Mouse (Mus musculus): ENCODE measurements around the gene Olfr411. TPM values are rescaled to one million over a fixed set of nuclear protein-coding genes. Genes with fewer than 3 reads are reported as not detected.

The Olfr411 gene
- polyA plus RNA-seq (2014; fragmentation: Nextera tagmentation; extraction: Ambion mirVana) = not detected in 2 replicates

- no peaks in the 10 kb centered on the region for H3K4me1 ChIP-seq (replicated peaks; ENCODE audit: control insufficient read depth, insufficient read depth, low read length)
- DNase-seq (ENCODE audit: low spot score) = no peak
- no peak within 1 kb of the TSS for H3K4me3 ChIP-seq (ENCODE audit: low read depth, low read length)
- H3K4me2 ChIP-seq = no peak within 1 kb of the TSS
- no peaks in the 10 kb centered on the region for H3K36me3 ChIP-seq (ENCODE audit: control insufficient read depth, insufficient read depth, low read length)
- WGBS = 77% methylated on average over 3 of the region's 3 CpGs
- no peaks in the 10 kb centered on the region for H3K27me3 ChIP-seq (replicated peaks; ENCODE audit: control insufficient read depth, insufficient read depth, low read length)
- H3K27ac ChIP-seq (ENCODE audit: low read depth, low read length) = no peak within 1 kb of the TSS
- no peak within 1 kb of the TSS for H3K9ac ChIP-seq (ENCODE audit: low read depth, low read length)
- no peaks in the 10 kb centered on the region for H3K9me3 ChIP-seq (ENCODE audit: control insufficient read depth, low read length)
- ATAC-seq (replicated peaks; ENCODE audit: low FRiP score) = no peak
These were observed at the start of gene Olfr411 for GRCm38 (mm10) chr11:74352550-74352949. Gene Olfr411, minus strand, starts transcription at chr11:74352650.

GRCm38 (mm10) chr11:74402126-74402525 lies 49.7 kb upstream of the Olfr411 start:
- 30% methylated on average over 2 of the region's 2 CpGs for WGBS
- no peak for DNase-seq (ENCODE audit: low spot score)
- ATAC-seq (replicated peaks; ENCODE audit: low FRiP score) = no peak
- Histone ChIP-seq H3K4me1 (replicated peaks; ENCODE audit: control insufficient read depth, insufficient read depth, low read length) (no peaks in the 10 kb centered on the region), H3K27ac (ENCODE audit: low read depth, low read length) (no peak overlapping the region), H3K9ac (ENCODE audit: low read depth, low read length) (no peak overlapping the region), H3K4me2 (no peak overlapping the region), H3K9me3 (ENCODE audit: control insufficient read depth, low read length) (no peaks in the 10 kb centered on the region), H3K27me3 (replicated peaks; ENCODE audit: control insufficient read depth, insufficient read depth, low read length) (no peaks in the 10 kb centered on the region), H3K36me3 (ENCODE audit: control insufficient read depth, insufficient read depth, low read length) (no peaks in the 10 kb centered on the region), H3K4me3 (ENCODE audit: low read depth, low read length) (no peak overlapping the region)

GRCm38 (mm10) chr11:74395583-74395982 lies 43.1 kb upstream of the Olfr411 start:
- Histone ChIP-seq H3K4me1 (replicated peaks; ENCODE audit: control insufficient read depth, insufficient read depth, low read length) (no peaks in the 10 kb centered on the region), H3K4me3 (ENCODE audit: low read depth, low read length) (no peak overlapping the region), H3K9me3 (ENCODE audit: control insufficient read depth, low read length) (no peaks in the 10 kb centered on the region), H3K27ac (ENCODE audit: low read depth, low read length) (no peak overlapping the region), H3K36me3 (ENCODE audit: control insufficient read depth, insufficient read depth, low read length) (no peaks in the 10 kb centered on the region), H3K9ac (ENCODE audit: low read depth, low read length) (no peak overlapping the region), H3K4me2 (no peak overlapping the region), H3K27me3 (replicated peaks; ENCODE audit: control insufficient read depth, insufficient read depth, low read length) (no peaks in the 10 kb centered on the region)
- DNase-seq (ENCODE audit: low spot score) = no peak
- no peak for ATAC-seq (replicated peaks; ENCODE audit: low FRiP score)
- 72% methylated on average over 18 of the region's 18 CpGs for WGBS

DNA sequence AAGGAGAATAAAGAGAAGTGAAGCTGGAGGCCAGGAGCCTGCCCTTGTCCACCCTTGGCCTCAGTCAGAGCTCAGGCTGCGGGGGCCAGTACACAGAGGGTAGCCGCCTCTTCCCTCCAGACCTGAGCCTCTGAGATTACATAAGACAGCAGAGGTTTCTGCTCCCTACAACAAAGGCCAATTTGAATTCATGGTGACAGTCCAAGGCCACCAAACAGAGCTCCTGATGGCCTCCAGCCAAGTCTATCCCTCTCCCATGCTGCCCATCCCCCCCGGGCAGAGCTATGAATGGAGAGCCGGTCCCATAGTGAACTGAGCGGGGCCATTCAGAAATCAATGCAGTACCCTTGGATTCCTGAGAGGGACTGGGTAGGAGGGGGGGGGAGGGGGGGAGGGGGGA lies 41.0 kb upstream of the Olfr411 start:
- Histone ChIP-seq H3K9me3 (ENCODE audit: control insufficient read depth, low read length) (no peaks in the 10 kb centered on the region), H3K9ac (ENCODE audit: low read depth, low read length) (no peak overlapping the region), H3K4me2 (no peak overlapping the region), H3K4me1 (replicated peaks; ENCODE audit: control insufficient read depth, insufficient read depth, low read length) (no peaks in the 10 kb centered on the region), H3K27me3 (replicated peaks; ENCODE audit: control insufficient read depth, insufficient read depth, low read length) (no peaks in the 10 kb centered on the region), H3K36me3 (ENCODE audit: control insufficient read depth, insufficient read depth, low read length) (no peaks in the 10 kb centered on the region), H3K4me3 (ENCODE audit: low read depth, low read length) (no peak overlapping the region), H3K27ac (ENCODE audit: low read depth, low read length) (no peak overlapping the region)
- ATAC-seq (replicated peaks; ENCODE audit: low FRiP score) (peak; percentile 64), DNase-seq (ENCODE audit: low spot score) (no peak)
- WGBS = 74% methylated on average over 5 of the region's 5 CpGs

GRCm38 (mm10) chr11:74392903-74393302 lies 40.5 kb upstream of the Olfr411 start:
- H3K4me1 ChIP-seq (replicated peaks; ENCODE audit: control insufficient read depth, insufficient read depth, low read length) = no peaks in the 10 kb centered on the region
- WGBS = 68% methylated on average over 6 of the region's 6 CpGs
- DNase-seq (ENCODE audit: low spot score) (no peak), ATAC-seq (replicated peaks; ENCODE audit: low FRiP score) (no peak)
- H3K27ac ChIP-seq (ENCODE audit: low read depth, low read length) = no peak overlapping the region
- H3K9me3 ChIP-seq (ENCODE audit: control insufficient read depth, low read length) = no peaks in the 10 kb centered on the region
- H3K9ac ChIP-seq (ENCODE audit: low read depth, low read length) = no peak overlapping the region
- H3K27me3 ChIP-seq (replicated peaks; ENCODE audit: control insufficient read depth, insufficient read depth, low read length) = no peaks in the 10 kb centered on the region
- no peak overlapping the region for H3K4me2 ChIP-seq
- H3K4me3 ChIP-seq (ENCODE audit: low read depth, low read length) = no peak overlapping the region
- no peaks in the 10 kb centered on the region for H3K36me3 ChIP-seq (ENCODE audit: control insufficient read depth, insufficient read depth, low read length)

DNA sequence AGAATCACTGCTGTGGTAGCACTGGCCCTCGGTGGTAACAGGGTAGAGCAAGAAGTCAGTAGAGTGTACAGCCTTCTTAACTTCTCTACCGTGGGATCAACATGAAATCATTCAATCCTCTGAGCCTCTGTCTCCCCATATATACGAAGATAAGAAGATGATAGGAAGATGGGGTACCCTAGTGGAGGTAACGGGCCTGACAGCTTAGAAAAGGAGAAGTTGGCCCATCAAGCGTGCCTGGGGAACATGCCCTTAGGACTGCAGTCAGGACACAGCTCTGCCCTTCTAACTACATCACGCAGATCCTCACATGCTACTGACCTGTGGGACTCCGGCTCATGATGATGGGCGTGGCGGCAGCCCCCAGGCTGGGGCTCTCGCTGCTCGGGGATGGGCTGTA lies 39.4 kb upstream of the Olfr411 start:
- Histone ChIP-seq H3K4me3 (ENCODE audit: low read depth, low read length) (no peak overlapping the region), H3K27me3 (replicated peaks; ENCODE audit: control insufficient read depth, insufficient read depth, low read length) (no peaks in the 10 kb centered on the region), H3K36me3 (ENCODE audit: control insufficient read depth, insufficient read depth, low read length) (no peaks in the 10 kb centered on the region), H3K27ac (ENCODE audit: low read depth, low read length) (no peak overlapping the region), H3K4me2 (no peak overlapping the region), H3K9ac (ENCODE audit: low read depth, low read length) (no peak overlapping the region), H3K9me3 (ENCODE audit: control insufficient read depth, low read length) (no peaks in the 10 kb centered on the region), H3K4me1 (replicated peaks; ENCODE audit: control insufficient read depth, insufficient read depth, low read length) (no peaks in the 10 kb centered on the region)
- ATAC-seq (replicated peaks; ENCODE audit: low FRiP score) (no peak), DNase-seq (ENCODE audit: low spot score) (no peak)
- WGBS = 74% methylated on average over 11 of the region's 11 CpGs

DNA sequence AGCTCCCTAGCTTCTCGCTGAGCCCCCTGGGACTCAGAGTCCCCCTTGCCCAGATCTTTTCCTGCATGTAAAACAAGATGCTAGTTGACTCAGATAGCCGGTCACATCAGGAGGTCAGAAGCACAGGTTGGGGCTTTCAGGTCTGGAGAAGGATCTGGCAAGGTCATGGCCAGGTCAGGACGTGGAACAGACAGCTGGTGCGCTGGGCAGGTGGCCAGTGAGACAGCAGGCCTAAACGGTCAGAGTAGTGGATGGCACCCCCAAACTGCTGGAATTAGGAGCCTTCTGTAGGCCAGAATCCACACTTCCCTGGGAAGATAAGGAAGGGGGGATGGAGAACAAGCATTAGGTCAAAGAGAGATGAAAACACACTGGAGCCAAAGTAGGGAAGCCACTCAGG lies 34.8 kb upstream of the Olfr411 start:
- Histone ChIP-seq H3K9me3 (ENCODE audit: control insufficient read depth, low read length) (no peaks in the 10 kb centered on the region), H3K4me1 (replicated peaks; ENCODE audit: control insufficient read depth, insufficient read depth, low read length) (no peaks in the 10 kb centered on the region), H3K27ac (ENCODE audit: low read depth, low read length) (no peak overlapping the region), H3K36me3 (ENCODE audit: control insufficient read depth, insufficient read depth, low read length) (no peaks in the 10 kb centered on the region), H3K4me3 (ENCODE audit: low read depth, low read length) (no peak overlapping the region), H3K4me2 (no peak overlapping the region), H3K27me3 (replicated peaks; ENCODE audit: control insufficient read depth, insufficient read depth, low read length) (no peaks in the 10 kb centered on the region), H3K9ac (ENCODE audit: low read depth, low read length) (no peak overlapping the region)
- no peak for ATAC-seq (replicated peaks; ENCODE audit: low FRiP score)
- DNase-seq (ENCODE audit: low spot score) = no peak
- WGBS = 74% methylated on average over 5 of the region's 5 CpGs

DNA sequence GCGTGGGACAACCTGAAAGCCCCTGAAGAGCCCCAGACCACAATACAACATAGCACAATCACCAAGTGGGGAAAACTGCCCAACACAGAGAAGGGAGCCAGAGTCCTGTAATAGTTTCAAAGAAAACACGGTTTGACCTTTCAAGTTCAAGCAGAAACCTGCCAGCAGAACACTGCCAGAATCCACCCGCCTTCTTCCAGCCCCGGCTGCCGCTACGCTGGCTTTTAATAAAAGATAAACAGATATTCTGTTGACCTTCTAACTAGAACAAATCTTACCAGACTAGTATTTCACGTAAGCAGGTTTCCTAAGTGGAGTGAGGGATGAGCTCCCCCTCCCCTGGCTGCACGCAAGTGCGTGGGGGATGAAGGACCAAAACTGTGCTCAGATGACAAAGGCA lies 33.2 kb upstream of the Olfr411 start:
- DNase-seq (ENCODE audit: low spot score) = no peak
- Histone ChIP-seq H3K4me3 (ENCODE audit: low read depth, low read length) (no peak overlapping the region), H3K9ac (ENCODE audit: low read depth, low read length) (no peak overlapping the region), H3K27ac (ENCODE audit: low read depth, low read length) (no peak overlapping the region), H3K9me3 (ENCODE audit: control insufficient read depth, low read length) (no peaks in the 10 kb centered on the region), H3K4me1 (replicated peaks; ENCODE audit: control insufficient read depth, insufficient read depth, low read length) (no peaks in the 10 kb centered on the region), H3K27me3 (replicated peaks; ENCODE audit: control insufficient read depth, insufficient read depth, low read length) (no peaks in the 10 kb centered on the region), H3K4me2 (no peak overlapping the region), H3K36me3 (ENCODE audit: control insufficient read depth, insufficient read depth, low read length) (no peaks in the 10 kb centered on the region)
- no peak for ATAC-seq (replicated peaks; ENCODE audit: low FRiP score)
- WGBS = 77% methylated on average over 9 of the region's 9 CpGs

- DNase-seq (ENCODE audit: low spot score) (no peak), ATAC-seq (replicated peaks; ENCODE audit: low FRiP score) (no peak)
- Histone ChIP-seq H3K9ac (ENCODE audit: low read depth, low read length) (no peak overlapping the region), H3K27ac (ENCODE audit: low read depth, low read length) (no peak overlapping the region), H3K27me3 (replicated peaks; ENCODE audit: control insufficient read depth, insufficient read depth, low read length) (no peaks in the 10 kb centered on the region), H3K4me1 (replicated peaks; ENCODE audit: control insufficient read depth, insufficient read depth, low read length) (no peaks in the 10 kb centered on the region), H3K9me3 (ENCODE audit: control insufficient read depth, low read length) (no peaks in the 10 kb centered on the region), H3K36me3 (ENCODE audit: control insufficient read depth, insufficient read depth, low read length) (no peaks in the 10 kb centered on the region), H3K4me2 (no peak overlapping the region), H3K4me3 (ENCODE audit: low read depth, low read length) (no peak overlapping the region)
- 58% methylated on average over 4 of the region's 4 CpGs for WGBS
These were observed 26.9 kb upstream of the Olfr411 start for GRCm38 (mm10) chr11:74379166-74379873.
